Mouse (Mus musculus) cerebellum, adult 9-11 months (tissue): ENCODE data around the gene Hspb9.

ENCODE experiments used
- DNase-seq: peaks from one replicate; pipeline ENCODE4 v3.0.0; 2022

Hspb9 gene

DNA sequence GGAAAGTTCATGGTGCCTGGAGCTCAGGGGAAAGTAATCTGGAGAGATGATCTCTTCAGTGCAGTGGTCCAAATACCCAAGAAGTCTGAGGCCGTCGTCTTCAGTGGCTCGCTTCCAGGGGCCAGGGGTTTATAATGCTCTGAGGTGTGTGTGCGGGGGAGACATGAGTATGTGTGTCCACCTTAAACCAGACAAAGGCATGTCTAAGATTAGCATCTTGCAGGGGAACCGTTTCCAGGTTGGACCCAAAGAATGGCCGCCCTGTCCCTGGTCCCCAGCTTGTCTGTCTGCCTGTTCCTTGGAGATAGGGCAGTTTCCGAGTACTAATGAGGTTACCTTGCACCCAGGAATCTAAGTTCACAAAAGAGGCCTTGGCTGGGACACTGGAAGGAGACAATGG, 49.2 kb downstream of the Hspb9 start, which contains the start of gene Hcrt:
Hcrt (minus strand) TSS at position 101 of the 400 bp plus-strand sequence.
- DNase-seq, result no peak
